Mouse (Mus musculus): ENCODE measurements around the gene Sigirr. TPM values are rescaled to one million over a fixed set of nuclear protein-coding genes. Genes with fewer than 3 reads are reported as not detected.

Gene Sigirr
- total and polyA plus RNA-seq, 3 experiments, result 2.8 to 6.7 (median 5.3) TPM

- DNase-seq, result peak; percentile 84
Observed at GRCm38 (mm10) chr7:141060426-141061242, 39.7 kb downstream of the Sigirr start, which contains the start of gene B4galnt4. Gene B4galnt4, plus strand, starts transcription at chr7:141061104.

GRCm38 (mm10) chr7:141059929-141060328 lies 40.4 kb downstream of the Sigirr start:
- DNase-seq, result no peak

GRCm38 (mm10) chr7:141058601-141059341 lies 41.6 kb downstream of the Sigirr start:
- no peak for DNase-seq

GRCm38 (mm10) chr7:141057541-141057940 lies 42.8 kb downstream of the Sigirr start:
- no peak for DNase-seq

GRCm38 (mm10) chr7:141056976-141057375 lies 43.4 kb downstream of the Sigirr start:
- no peak for DNase-seq

GRCm38 (mm10) chr7:141055785-141056184 lies 44.6 kb downstream of the Sigirr start:
- DNase-seq, result no peak

- DNase-seq, result no peak
Observed at GRCm38 (mm10) chr7:141052421-141052820, 48.0 kb downstream of the Sigirr start.

GRCm38 (mm10) chr7:141052016-141052415 lies 48.4 kb downstream of the Sigirr start:
- no peak for DNase-seq

GRCm38 (mm10) chr7:141051060-141051685 lies 49.2 kb downstream of the Sigirr start:
- peak; percentile 36 for DNase-seq

- peak; percentile 16 for DNase-seq
Observed at GRCm38 (mm10) chr7:141049326-141049725, 51.0 kb downstream of the Sigirr start.

GRCm38 (mm10) chr7:141048226-141049218 lies 51.9 kb downstream of the Sigirr start:
- DNase-seq, result peak; percentile 92

GRCm38 (mm10) chr7:141047581-141048225 lies 52.7 kb downstream of the Sigirr start:
- peak; percentile 84 for DNase-seq

- no peak for DNase-seq
Observed at GRCm38 (mm10) chr7:141046931-141047580, 53.3 kb downstream of the Sigirr start.

- DNase-seq, result no peak
Observed at GRCm38 (mm10) chr7:141042539-141042938, 57.8 kb downstream of the Sigirr start.

GRCm38 (mm10) chr7:141041661-141042060 lies 58.7 kb downstream of the Sigirr start:
- peak; percentile 72 for DNase-seq

Other genes with a start within 250 kb of the Sigirr start
Only the 30 nearest of the 32 such genes appear.
- gene Bet1l, start 243.0 kb downstream of the Sigirr start, total RNA-seq (2021), result 10 to 100 TPM; 32.0 to 34.7 TPM
- 18.0 and 20.2 TPM in 2 replicates for gene Bet1l, start 243.0 kb downstream of the Sigirr start, polyA plus RNA-seq (2012; rRNA removed)
- 100 to 1,000 TPM; 104 to 122 TPM for gene Psmd13, start 218.6 kb downstream of the Sigirr start, total RNA-seq (2021)
- gene Psmd13, start 218.6 kb downstream of the Sigirr start, polyA plus RNA-seq (2012; rRNA removed), result 37.4 and 46.4 TPM in 2 replicates
- gene Sirt3, start 218.3 kb downstream of the Sigirr start, total RNA-seq (2021), result 10 to 100 TPM; 28.3 to 35.6 TPM
- 41.2 and 47.4 TPM in 2 replicates for gene Sirt3, start 218.3 kb downstream of the Sigirr start, polyA plus RNA-seq (2012; rRNA removed)
- 1,000 to 10,000 TPM; 1,499 to 1,761 TPM for gene Cox8b, start 200.1 kb downstream of the Sigirr start, total RNA-seq (2021)
- 454 and 875 TPM in 2 replicates for gene Cox8b, start 200.1 kb downstream of the Sigirr start, polyA plus RNA-seq (2012; rRNA removed)
- 1 to 10 TPM; 1.0 to 2.0 TPM for gene Nlrp6, start 179.7 kb downstream of the Sigirr start, total RNA-seq (2021)
- gene Nlrp6, start 179.7 kb downstream of the Sigirr start, polyA plus RNA-seq (2012; rRNA removed), result 0.62 and 1.2 TPM in 2 replicates
- gene Pgghg, start 159.2 kb downstream of the Sigirr start, total RNA-seq (2021), result 10 to 100 TPM; 26.5 to 48.7 TPM
- gene Pgghg, start 159.2 kb downstream of the Sigirr start, polyA plus RNA-seq (2012; rRNA removed), result 56.0 and 59.0 TPM in 2 replicates
- gene Ifitm5, start 150.3 kb downstream of the Sigirr start, total RNA-seq (2021), result 1 to 10 TPM in 1 of 2 experiments, under 1 TPM in 1; 0.78 to 1.3 TPM
- 1.2 and 2.7 TPM in 2 replicates for gene Ifitm5, start 150.3 kb downstream of the Sigirr start, polyA plus RNA-seq (2012; rRNA removed)
- not detected for gene Gm45717, start 144.6 kb downstream of the Sigirr start, total RNA-seq (2021)
- not detected in 2 replicates for gene Gm45717, start 144.6 kb downstream of the Sigirr start, polyA plus RNA-seq (2012; rRNA removed)
- 100 to 1,000 TPM; 504 to 654 TPM for gene Ifitm2, start 144.6 kb downstream of the Sigirr start, total RNA-seq (2021)
- gene Ifitm2, start 144.6 kb downstream of the Sigirr start, polyA plus RNA-seq (2012; rRNA removed), result 947 and 952 TPM in 2 replicates
- 10 to 100 TPM in 1 of 2 experiments, 1 to 10 TPM in 1; 7.6 to 14.6 TPM for gene Ifitm1, start 133.4 kb downstream of the Sigirr start, total RNA-seq (2021)
- 23.9 and 29.4 TPM in 2 replicates for gene Ifitm1, start 133.4 kb downstream of the Sigirr start, polyA plus RNA-seq (2012; rRNA removed)
- gene Ifitm3, start 89.8 kb downstream of the Sigirr start, total RNA-seq (2021), result 100 to 1,000 TPM; 102 to 148 TPM
- gene Ifitm3, start 89.8 kb downstream of the Sigirr start, polyA plus RNA-seq (2012; rRNA removed), result 140 and 146 TPM in 2 replicates
- gene Ifitm6, start 82.6 kb downstream of the Sigirr start, total RNA-seq (2021), result under 1 TPM in 1 of 2 experiments, not detected in 1; 0.93 TPM
- gene Ifitm6, start 82.6 kb downstream of the Sigirr start, polyA plus RNA-seq (2012; rRNA removed), result 0.39 and 1.2 TPM in 2 replicates
- not detected for gene Gm17387, start 71.4 kb downstream of the Sigirr start, total RNA-seq (2021)
- not detected in 2 replicates for gene Gm17387, start 71.4 kb downstream of the Sigirr start, polyA plus RNA-seq (2012; rRNA removed)
- 1 to 10 TPM; 1.4 to 3.0 TPM for gene B4galnt4, start 39.5 kb downstream of the Sigirr start, total RNA-seq (2021)
- gene B4galnt4, start 39.5 kb downstream of the Sigirr start, polyA plus RNA-seq (2012; rRNA removed), result 1.7 and 5.1 TPM in 2 replicates
- 1 to 10 TPM in 1 of 2 experiments, under 1 TPM in 1; 0.89 to 1.5 TPM for gene Pkp3, start 22.4 kb downstream of the Sigirr start, total RNA-seq (2021)
- gene Pkp3, start 22.4 kb downstream of the Sigirr start, polyA plus RNA-seq (2012; rRNA removed), result 0.68 and 1.4 TPM in 2 replicates
- under 1 TPM in 1 of 2 experiments, not detected in 1; 0.17 TPM for gene Ano9, start 17.2 kb upstream of the Sigirr start, total RNA-seq (2021)
- gene Ano9, start 17.2 kb upstream of the Sigirr start, polyA plus RNA-seq (2012; rRNA removed), result 0.17 and 0.25 TPM in 2 replicates
- 10 to 100 TPM; 27.7 to 37.9 TPM for gene Ptdss2, start 21.8 kb upstream of the Sigirr start, total RNA-seq (2021)
- 38.2 and 41.7 TPM in 2 replicates for gene Ptdss2, start 21.8 kb upstream of the Sigirr start, polyA plus RNA-seq (2012; rRNA removed)
- gene Rnh1, start 72.3 kb upstream of the Sigirr start, total RNA-seq (2021), result 100 to 1,000 TPM; 301 to 302 TPM
- gene Rnh1, start 72.3 kb upstream of the Sigirr start, polyA plus RNA-seq (2012; rRNA removed), result 214 and 394 TPM in 2 replicates
- 10 to 100 TPM; 65.5 to 99.1 TPM for gene Hras, start 93.4 kb upstream of the Sigirr start, total RNA-seq (2021)
- gene Hras, start 93.4 kb upstream of the Sigirr start, polyA plus RNA-seq (2012; rRNA removed), result 41.8 and 47.1 TPM in 2 replicates
- 1 to 10 TPM; 6.3 to 8.0 TPM for gene Lrrc56, start 93.6 kb upstream of the Sigirr start, total RNA-seq (2021)
- 8.0 and 8.7 TPM in 2 replicates for gene Lrrc56, start 93.6 kb upstream of the Sigirr start, polyA plus RNA-seq (2012; rRNA removed)
- under 1 TPM; 0.17 TPM for gene Lmntd2, start 113.5 kb upstream of the Sigirr start, total RNA-seq (2021)
- 0.81 and 1.2 TPM in 2 replicates for gene Lmntd2, start 113.5 kb upstream of the Sigirr start, polyA plus RNA-seq (2012; rRNA removed)
- 1 to 10 TPM; 2.0 to 6.0 TPM for gene Rassf7, start 115.3 kb upstream of the Sigirr start, total RNA-seq (2021)
- 14.1 and 18.1 TPM in 2 replicates for gene Rassf7, start 115.3 kb upstream of the Sigirr start, polyA plus RNA-seq (2012; rRNA removed)
- 10 to 100 TPM; 61.0 to 64.5 TPM for gene Phrf1, start 128.2 kb upstream of the Sigirr start, total RNA-seq (2021)
- 23.5 and 33.7 TPM in 2 replicates for gene Phrf1, start 128.2 kb upstream of the Sigirr start, polyA plus RNA-seq (2012; rRNA removed)
- 10 to 100 TPM in 1 of 2 experiments, 1 to 10 TPM in 1; 7.4 to 12.2 TPM for gene Irf7, start 165.9 kb upstream of the Sigirr start, total RNA-seq (2021)
- gene Irf7, start 165.9 kb upstream of the Sigirr start, polyA plus RNA-seq (2012; rRNA removed), result 155 and 171 TPM in 2 replicates
- gene Cdhr5, start 176.2 kb upstream of the Sigirr start, total RNA-seq (2021), result 10 to 100 TPM in 1 of 2 experiments, 1 to 10 TPM in 1; 1.9 to 17.1 TPM
- 9.0 and 18.5 TPM in 2 replicates for gene Cdhr5, start 176.2 kb upstream of the Sigirr start, polyA plus RNA-seq (2012; rRNA removed)
- gene Sct, start 178.6 kb upstream of the Sigirr start, total RNA-seq (2021), result not detected
- gene Sct, start 178.6 kb upstream of the Sigirr start, polyA plus RNA-seq (2012; rRNA removed), result 0.93 and 1.2 TPM in 2 replicates
- under 1 TPM in 1 of 2 experiments, not detected in 1; 0.31 TPM for gene Drd4, start 191.4 kb upstream of the Sigirr start, total RNA-seq (2021)
- gene Drd4, start 191.4 kb upstream of the Sigirr start, polyA plus RNA-seq (2012; rRNA removed), result 0.62 and 12.1 TPM in 2 replicates
- gene Deaf1, start 227.1 kb upstream of the Sigirr start, total RNA-seq (2021), result 10 to 100 TPM; 27.8 to 30.5 TPM
- gene Deaf1, start 227.1 kb upstream of the Sigirr start, polyA plus RNA-seq (2012; rRNA removed), result 18.7 and 34.4 TPM in 2 replicates
- gene Tmem80, start 227.2 kb upstream of the Sigirr start, total RNA-seq (2021), result 10 to 100 TPM; 26.9 to 34.8 TPM
- gene Tmem80, start 227.2 kb upstream of the Sigirr start, polyA plus RNA-seq (2012; rRNA removed), result 32.7 and 33.5 TPM in 2 replicates
- gene Eps8l2, start 238.3 kb upstream of the Sigirr start, total RNA-seq (2021), result 1 to 10 TPM; 2.7 to 3.0 TPM
- gene Eps8l2, start 238.3 kb upstream of the Sigirr start, polyA plus RNA-seq (2012; rRNA removed), result 2.6 and 3.8 TPM in 2 replicates